Mouse (Mus musculus): ENCODE measurements at regions not wholly inside any gene's neighbourhood (a gene's known extent, or its start where the extent isn't known, plus 50 kb on each side); places are given as distances from the start of the nearest gene placed in this dataset.

DNA sequence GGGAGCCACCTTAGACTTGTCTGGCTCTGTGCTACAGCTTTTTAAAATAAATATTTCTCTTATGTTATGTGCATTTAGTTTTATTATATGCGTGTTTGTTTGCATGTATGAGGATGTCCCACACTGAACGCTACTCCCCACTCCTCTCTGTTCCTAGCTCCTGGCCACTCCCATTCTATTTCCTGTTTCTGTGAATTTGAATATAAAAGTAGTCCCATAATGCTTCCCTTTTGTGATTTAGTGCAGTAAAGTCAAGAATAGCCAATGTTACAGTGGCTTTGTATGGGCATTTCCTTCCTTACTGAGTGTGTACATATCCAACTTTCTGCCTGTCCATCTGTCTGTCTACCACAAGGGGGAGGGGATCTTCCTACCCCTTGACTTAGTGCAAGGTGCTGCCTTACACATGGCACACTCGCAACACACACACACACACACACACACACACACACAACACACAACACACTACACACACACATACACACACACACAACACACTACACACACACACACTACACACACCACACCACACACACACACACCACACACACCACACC lies 61.2 kb upstream of the Shb start:
- ATAC-seq (replicated peaks; ENCODE audit: low FRiP score, low TSS enrichment, poor library complexity, severe bottlenecking) = no peak

- no peak for ATAC-seq (replicated peaks; ENCODE audit: low FRiP score, low TSS enrichment, poor library complexity, severe bottlenecking)
Measured at GRCm38 (mm10) chr4:45592766-45593165, 60.5 kb upstream of the Shb start.

DNA sequence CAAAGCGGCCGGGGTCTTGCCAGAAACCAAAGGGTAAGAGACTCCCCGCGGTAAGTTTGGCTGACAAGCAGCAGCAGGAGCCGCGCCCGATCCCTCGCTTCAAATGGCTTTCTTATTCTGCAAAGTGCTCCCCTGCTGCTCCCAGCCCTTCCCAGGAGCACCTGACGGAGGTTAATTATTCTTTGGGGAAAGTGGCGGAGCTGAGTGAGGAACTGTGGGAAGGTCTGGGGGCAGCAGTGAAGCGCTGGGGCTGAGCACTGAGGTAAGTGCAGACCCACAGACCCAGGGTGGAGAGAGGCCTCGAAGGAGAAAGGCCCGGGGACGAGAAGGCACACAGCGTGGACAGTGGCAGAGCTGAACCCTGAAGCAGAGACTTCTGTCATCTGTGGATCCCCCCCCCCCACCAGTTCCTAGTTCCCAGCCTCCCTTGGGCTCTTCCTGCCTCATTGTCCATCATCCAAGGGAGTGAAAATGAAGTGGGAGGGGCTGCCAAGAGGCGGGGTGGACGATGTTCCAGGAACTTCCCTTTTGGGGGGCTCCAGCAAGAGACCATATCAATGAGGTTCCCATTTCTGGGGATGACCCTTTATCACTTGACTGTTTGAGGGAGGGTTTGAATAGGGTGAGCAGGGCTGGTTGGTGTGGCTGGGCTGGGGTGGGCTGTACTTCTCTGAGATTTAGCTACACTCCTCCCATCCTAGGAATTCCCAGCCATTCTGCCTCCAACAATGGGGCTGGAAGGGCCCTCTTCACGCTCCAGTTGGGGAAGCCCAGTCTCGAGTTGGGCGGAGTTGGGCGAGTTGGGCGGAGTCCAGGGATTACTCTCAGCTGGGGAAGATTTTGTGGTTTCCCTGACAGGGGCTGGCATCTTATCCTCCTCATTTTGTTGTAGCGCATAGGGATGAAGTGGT lies 59.4 kb upstream of the Shb start:
- ATAC-seq (replicated peaks; ENCODE audit: low FRiP score, low TSS enrichment, poor library complexity, severe bottlenecking) = no peak

DNA sequence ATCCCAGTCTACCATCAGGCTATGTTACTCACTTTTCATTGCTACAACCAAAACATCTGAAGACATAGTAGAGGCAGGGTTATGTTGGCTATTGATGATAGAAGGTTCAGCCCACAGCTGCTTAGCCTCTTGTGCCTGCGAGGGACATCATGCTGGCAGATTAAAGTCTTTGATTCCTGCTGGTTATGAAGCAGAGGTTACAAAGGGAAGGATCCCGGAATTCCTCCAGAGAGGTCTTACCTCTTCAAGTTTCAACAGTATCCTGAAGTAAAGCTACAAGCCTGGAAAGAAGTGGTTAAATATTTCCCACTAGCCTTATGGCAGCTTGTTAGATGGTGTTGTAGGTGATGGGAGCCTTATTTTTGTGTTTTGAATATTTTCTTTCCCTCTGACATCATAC lies 58.6 kb upstream of the Shb start:
- ATAC-seq (replicated peaks; ENCODE audit: low FRiP score, low TSS enrichment, poor library complexity, severe bottlenecking) = no peak

DNA sequence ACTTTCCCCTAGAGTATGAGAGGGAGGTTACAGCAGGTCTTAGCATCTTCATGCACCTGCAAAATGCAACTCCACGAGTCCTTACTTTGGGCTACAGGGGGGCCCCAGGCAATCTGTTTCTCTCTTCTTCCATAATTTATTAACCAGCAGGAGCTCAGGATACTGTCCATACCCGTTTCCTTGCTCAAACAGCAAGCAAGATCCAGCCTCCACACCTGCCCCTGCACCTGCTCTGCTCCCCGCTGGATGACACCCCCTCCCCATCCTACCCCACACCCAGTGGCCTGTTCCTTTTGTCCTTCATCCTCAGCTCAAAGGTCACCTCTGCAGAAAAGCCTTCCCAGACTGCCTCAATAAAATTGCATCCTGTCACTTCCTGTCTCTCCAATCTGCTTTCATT lies 56.1 kb upstream of the Shb start:
- no peak for ATAC-seq (replicated peaks; ENCODE audit: low FRiP score, low TSS enrichment, poor library complexity, severe bottlenecking)

GRCm38 (mm10) chr4:45587202-45587601 lies 54.9 kb upstream of the Shb start:
- no peak for ATAC-seq (replicated peaks; ENCODE audit: low FRiP score, low TSS enrichment, poor library complexity, severe bottlenecking)

GRCm38 (mm10) chr4:45586310-45586709 lies 54.0 kb upstream of the Shb start:
- ATAC-seq (replicated peaks; ENCODE audit: low FRiP score, low TSS enrichment, poor library complexity, severe bottlenecking) = no peak

- no peak for ATAC-seq (replicated peaks; ENCODE audit: low FRiP score, low TSS enrichment, poor library complexity, severe bottlenecking)
Measured at GRCm38 (mm10) chr4:45585188-45585820, 53.0 kb upstream of the Shb start.

DNA sequence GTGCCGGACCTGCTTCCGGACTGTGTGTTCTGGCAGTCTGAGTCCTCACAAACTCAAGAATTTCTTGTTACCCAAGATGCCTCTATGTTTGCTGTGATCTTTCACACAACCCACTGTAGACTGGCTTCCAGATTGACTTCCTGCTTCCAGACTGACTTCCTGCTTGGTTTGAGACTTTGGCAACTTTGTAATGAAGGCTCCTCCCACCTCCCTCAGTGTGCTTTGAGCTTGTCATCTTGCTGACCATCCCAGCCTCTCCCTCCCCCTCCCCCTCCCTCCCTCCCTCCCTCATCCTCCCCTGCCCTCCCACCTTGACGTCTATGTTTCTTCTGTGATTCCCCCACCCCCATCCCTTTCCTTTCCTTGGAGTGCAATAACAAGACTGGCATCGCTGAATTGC lies 51.7 kb upstream of the Shb start:
- no peak for ATAC-seq (replicated peaks; ENCODE audit: low FRiP score, low TSS enrichment, poor library complexity, severe bottlenecking)

DNA sequence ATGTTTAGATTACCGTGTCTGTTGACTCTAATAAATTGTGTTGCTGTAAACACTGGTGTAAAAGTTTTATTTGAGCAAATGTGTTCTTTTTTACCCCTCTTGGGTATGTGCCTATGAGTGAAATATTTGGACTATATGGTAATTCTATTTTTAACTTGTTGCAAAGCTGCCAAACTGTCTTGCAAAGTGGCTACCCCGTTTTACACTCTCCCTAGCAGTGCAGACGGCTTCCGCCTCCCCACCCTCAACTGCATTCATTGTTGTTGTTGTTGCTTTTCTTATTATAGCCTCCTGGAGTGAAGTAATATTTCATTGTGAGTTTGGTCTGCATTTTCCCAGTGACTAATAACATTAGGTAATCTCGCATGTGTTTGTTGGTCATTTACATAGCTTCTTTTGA lies 50.2 kb upstream of the Shb start:
- ATAC-seq (replicated peaks; ENCODE audit: low FRiP score, low TSS enrichment, poor library complexity, severe bottlenecking) = no peak
